Mouse (Mus musculus) retina, adult 2 months (tissue): ENCODE data around the gene Vps53.
A peak's percentile ranks its signal among the peaks of the same experiment; 100 is the strongest.

Source experiments
- DNase-seq: peaks from one replicate; pipeline ENCODE4 v3.0.0-alpha.2; 2012; ENCODE audit warnings: low read depth, low spot score

The Vps53 gene

DNA sequence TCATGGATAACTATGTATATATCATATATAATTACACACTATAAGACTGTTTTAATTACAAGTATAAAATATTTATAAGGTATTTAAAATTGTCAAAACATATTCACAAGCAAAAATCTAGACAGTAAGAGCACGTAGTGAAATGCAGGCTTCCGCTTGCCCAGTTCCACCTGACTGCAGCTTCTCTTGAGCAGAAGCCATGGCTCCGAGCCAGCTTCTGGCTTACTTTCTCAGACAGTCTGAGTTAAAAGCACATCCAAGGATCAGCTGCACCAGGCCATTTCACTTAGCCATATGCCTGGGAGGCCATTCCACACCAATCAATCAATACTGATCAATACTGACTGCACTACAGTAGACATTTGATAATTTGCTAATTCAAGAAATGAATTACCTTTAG, 10.5 kb downstream of the Vps53 start:
- DNase-seq = no peak

DNA sequence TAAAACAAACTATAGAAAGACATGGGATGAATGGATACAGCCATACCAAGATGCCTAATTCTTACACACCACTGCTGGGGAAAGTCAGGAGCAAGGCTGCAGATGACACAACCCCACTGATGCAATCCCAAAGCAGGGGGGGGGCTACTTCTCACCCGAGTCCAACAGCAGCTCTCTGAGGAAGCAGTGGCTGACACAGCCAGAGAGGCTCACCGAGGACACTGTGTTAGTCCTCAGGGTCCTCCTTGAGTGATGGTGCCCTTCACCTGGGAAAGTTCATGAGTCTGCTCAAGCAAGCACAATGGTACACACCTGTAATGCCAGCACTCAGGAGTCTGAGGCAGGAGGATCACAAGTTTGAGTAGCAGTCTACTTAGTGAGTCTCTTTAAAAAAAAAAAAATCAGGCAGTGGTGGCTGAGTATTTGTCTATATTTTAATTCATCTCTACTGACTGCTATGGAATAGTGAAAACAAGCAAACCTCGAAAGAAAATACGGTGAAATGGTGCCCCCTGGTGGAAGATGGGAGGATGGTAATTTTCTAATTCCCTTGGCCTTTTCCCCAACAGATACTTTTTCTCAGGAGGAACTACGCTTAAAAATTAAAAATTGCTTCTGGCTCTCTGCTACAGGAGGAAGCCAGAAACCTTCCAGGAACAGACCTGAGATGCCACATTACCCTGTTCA, 12.2 kb downstream of the Vps53 start:
- peak; percentile 56 for DNase-seq

DNA sequence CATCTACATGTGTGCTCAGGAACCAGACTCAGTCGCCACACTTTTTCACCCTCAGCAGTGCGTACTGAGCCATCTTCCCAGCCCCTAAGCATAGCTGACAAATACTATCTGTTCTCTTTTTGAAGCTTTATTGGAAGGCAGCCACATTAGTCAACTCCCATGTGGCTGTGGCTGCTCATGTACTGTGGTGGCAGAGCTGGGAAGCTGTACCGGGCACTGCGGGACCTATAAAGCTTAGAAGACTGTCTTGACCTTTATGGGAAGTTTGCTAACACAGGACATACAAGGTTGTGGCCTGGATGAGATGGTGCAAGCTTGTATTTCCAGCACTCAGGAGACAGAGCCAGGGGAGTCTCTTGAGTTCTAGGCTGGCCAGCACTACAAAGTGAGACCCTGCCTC, 12.8 kb downstream of the Vps53 start:
- DNase-seq = no peak

DNA sequence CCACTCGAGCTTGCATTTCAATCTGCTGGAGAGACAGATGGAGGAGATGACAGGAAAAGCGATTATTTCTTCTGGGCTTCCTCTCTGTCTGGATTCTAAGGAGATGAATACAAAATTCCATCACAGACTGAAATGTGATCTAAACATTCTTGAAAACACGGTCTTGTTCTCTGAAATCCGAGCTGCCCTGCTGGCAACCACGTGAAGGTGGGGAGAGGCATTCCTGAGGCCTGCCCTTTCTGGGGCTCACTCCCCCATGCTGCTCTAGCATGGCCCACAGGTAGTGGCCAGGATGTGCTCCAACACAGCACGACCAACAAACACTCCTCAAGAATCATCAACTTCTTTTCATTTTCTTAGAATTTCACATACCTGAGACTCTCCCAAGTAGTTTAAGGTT, 19.2 kb downstream of the Vps53 start:
- DNase-seq = no peak

DNA sequence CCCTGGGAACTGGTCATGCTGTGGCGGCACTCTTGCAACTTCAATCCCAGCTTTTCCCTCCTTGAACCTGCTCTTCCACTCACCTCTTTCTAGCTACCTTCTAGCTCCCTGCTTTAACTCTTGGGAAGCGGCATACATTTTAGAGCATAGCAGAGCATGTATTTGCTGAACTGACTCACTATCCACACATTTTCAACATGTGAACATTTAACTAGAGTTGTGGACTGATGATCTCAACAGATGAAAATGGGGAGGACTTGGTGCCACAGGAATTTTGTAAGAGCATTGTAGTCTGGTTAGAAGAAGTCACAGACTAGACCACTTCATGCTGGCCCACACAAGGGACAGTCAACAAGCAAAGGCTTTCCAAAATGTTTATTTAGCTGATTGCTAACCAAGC, 21.1 kb downstream of the Vps53 start:
- DNase-seq = no peak

DNA sequence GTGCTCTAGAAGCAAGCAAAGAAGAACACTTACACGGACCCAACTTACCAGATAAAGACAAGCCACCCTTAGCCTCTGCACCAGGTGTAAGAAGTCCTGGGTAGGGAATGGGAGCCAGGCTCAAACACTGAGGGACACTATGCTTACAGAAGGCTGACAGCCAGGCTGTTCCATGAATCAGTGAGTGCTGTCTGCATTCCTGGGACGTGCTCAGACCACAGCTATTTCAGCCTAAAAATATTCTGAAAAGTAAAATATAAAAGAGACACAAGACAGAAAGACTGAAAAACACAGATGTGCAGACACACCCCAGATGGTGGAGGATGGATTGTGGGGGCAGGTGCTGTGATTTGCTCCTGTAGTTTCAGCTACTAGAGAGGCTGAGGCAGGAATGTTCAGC, 24.6 kb downstream of the Vps53 start:
- no peak for DNase-seq

DNA sequence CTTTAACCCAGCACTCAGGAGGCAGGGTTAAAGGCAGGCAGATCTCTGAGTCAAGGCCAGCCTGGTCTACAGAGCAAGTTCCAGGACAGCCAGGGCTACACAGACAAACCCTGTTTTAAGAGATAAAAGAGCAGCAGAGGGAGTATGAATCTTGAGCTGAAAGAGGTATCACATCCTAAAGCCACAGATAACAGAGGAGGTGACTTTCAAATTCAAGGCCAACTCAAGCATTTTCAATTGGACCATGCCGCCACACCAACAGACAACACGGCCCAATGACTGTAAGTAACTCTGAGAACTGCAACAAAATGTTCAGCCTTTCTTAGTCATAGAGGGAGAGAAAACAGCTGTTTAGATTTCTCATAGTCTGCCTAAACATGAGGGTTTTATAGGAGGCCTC, 25.2 kb downstream of the Vps53 start:
- no peak for DNase-seq

DNA sequence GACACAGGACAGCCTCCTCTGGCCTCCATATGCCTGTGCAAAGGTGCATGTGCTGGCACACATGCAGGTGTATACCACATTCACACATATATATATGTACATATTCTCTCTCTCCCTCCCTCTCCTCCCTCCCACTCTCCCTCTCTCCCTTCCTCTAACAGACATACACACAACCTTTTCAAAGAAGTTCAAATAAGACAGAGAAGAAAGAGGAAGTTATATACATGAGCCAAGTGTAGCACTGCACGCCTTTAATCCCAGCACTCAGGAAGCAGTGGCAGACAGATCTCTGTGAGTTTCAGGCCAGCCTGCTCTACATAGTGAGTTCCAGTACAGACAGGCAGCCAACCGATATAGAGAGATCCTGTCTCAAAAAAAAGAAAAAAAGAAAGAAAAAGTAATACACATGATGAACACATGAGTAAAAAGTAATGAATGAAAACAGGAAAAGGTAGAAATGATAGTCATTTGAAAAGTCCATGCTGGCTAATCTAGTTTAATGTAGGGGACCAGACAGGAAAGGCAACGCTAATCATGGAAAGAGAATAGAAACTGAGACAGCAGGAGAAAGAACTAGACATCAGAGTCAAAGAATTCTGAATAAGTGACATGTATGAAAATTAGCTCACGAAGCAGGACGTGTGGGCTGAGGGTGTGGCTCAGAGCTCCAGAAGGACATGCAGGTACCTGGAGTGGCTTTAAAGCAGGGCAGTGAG, 26.1 kb downstream of the Vps53 start:
- no peak for DNase-seq

DNA sequence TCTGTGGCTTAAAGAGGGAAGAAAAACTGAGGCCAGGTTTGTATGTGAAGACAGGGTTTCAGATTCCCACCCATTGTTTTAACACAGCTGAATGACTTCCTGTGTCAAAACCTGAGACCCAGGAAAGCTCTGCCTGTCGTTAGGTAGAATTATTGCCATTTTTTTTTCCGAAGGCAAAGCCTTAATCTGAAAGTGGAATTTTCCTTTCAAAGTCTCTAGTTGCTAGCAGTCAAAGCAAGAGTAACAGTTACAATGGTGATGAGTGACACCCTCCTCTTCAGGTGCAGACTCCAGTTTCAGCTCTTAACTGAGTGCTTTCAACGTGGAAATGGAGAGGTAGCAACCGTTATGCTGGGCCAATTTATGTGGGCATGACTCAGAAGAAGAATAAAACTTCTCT, 28.5 kb downstream of the Vps53 start:
- no peak for DNase-seq

DNA sequence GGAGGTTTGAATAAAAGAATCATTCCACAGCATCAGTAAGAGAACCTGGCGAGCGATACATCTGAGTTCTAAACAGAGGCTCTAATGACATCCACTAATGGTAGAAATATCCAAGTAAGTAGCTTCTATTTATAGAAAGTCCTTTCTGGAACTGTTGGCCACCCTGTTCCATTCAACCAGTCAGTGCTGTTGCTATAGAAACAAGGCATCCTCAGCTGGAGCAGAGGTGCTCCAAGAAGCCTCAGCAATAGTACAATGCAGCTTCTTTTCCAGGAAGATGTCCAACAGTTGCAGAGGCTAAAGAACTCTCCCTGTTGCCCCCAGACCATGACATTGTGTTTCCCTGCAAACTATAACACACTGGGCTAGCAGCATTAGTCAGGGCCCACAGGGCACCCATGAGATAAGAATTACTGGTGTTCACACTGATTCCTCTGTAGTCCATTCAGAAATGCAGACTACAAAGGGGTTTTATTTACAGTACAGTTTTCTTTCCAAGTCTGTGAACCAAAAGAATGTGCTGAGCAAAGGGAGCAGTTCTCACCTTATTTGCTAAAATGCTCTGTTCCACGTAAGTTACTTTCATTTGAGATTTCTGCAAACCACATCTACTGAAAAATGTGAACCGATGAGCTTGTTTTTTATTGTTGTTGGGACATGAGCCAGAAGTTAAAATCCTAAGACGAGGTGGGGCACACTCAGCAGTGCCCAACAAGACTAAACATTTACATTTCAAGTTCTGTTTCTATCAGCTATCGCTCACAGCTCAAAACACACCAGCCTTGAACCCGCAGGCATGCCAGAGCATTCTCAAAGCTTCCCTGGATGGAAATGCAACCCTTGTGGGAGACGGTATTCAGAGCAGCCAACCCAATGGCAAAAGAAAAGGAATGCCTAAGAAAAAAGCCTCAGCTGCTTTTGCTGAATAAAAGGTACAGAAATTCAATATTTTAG, 31.1 kb downstream of the Vps53 start:
- DNase-seq = no peak

DNA sequence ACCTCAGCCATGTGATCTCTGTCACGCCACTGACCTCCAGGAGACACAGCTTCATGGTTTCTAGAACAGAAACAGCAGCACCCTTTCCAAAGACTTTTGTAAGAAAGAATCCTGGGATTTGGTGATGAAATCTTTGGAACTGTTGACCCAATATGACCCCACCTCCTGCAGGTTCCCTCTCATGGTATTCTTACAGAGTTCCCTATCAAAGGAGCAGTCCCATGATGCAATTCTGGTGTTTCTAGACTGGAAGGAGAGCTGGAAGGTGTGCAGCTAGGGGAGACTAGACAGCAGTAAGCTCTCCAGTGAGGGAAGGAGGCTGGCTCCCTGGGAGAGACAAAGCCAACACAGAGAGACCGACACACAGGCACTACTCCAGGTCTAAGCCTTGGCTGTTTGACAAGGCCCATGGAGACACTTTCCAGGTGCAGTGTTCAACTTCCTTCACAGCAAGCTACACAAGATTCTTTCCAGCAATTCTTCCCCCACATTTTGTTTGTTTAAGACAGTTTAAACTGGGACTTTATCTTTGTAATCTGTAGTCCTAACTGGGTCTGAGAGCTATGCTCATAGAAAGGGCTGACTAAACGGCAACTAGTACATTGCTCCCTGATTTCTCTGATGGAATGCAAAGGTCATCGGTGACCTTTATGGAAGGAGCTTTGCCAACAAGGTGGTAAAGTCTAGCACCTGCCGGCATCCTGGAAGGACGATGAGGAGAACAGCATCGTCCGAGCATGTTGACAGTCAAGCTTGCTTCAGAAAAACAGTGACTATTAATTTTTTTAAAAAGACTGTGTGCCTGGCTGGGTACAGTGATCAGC, 33.0 kb downstream of the Vps53 start:
- no peak for DNase-seq

DNA sequence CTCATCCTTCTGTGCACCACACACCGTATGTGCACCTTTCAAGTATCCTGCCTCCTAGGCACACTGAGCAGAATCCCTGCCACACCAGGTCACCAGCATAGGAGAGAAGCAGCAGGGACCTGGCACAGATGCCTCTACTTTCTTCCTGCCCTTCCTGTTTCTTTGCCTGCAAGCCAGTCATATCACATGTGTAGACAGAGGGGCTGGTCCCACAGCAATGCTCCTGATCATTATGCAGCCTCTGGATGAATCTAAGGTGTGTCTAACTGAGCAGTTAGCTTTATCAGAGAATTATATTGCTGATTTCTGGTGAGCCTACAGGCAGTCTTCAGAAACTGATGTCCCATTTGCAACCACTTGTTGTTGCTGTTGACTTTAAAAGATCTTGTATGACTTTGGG, 34.3 kb downstream of the Vps53 start:
- no peak for DNase-seq

DNA sequence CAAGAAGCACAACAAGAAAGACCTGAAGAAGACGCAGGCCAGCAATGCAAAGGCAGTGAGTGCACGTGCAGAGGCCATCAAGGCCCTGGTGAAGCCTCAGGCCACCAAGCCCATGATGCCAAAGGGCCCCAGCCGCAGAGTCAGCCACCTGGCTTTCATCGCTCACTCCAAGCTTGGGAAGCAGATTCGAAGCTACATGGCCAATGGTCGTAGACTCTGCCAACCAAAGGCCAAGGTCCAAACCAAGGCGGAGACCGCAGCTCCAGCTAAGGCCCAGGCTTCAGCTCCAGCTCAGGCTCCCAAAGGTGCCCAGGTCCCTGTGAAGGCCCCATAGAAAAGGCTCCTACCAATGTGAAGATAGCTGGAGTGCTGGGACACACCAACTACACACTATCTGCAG, 35.1 kb downstream of the Vps53 start:
- DNase-seq = no peak

DNA sequence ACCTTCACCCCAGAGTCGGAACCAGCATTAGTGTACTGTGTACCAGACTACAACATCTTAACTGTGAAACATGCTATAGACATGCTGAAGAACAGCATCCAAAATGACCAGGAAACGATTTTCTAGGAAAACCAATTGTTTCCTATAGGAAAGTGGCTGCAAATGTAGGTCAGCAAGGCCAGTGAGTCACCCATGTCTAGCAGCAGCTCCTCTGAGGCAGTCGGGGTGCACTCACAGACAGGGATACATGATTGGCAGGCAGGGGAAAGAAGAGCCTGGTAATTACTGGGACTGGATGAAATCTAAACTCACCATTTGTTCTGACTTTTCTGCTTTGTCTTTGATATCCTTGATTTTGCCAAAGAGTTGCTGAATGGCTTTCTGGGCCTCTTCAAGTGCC, 41.5 kb downstream of the Vps53 start:
- no peak for DNase-seq

DNA sequence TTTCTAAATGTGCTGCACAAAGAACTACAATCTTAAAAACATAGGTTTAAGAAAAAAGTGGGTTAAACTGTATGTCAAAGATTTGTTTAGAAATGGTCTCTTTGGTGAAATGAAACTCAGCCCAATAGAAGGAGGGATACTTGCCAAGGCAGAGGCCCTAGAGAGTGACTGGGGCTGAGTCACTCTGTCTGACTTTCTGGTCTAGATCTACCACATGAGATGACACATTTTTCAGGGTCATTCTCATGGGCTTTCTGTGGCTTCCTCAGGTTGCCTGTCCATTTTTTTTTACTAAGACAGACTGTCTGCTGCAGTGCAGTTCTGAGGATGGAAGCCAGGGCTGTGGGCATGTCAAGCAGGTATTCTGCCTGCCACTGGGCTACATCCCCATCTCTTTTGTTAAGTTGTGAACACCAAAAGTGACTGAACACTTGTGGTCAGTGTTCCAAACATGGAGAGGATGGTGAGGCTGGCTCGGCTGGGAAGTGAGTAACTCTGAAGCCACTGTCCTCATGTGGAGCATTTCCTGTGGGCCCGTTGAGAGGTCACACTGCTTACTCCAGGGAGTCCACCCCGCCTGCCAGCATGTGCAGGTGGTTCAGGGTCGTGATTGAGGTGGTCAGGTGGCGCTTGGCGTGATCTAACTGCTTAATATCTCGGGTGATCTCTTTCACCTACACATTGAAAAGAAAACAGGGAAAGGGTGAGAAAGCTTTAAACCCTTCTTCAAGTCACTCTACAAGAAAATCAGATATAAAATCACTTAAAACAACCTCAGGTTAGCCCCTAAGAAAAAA, 43.6 kb downstream of the Vps53 start:
- DNase-seq = no peak

DNA sequence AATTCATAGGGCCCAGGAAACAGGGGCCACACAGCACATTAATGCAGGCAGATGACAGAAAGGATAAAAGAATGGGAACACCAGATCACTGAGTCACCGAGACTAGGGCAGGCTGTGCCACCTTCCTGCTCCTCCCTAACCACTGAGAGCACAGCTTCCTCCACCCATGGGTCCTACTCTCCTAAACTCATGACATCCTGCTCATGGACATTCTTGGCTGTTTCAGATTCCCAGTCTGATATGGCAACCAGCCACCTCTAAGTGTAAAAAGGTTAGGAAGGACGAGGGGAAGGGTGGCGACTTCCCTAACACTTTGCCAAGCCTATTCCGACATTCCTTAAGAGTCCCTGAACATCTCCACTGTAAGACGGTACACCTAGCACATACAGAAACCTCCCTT, 48.6 kb downstream of the Vps53 start:
- no peak for DNase-seq

DNA sequence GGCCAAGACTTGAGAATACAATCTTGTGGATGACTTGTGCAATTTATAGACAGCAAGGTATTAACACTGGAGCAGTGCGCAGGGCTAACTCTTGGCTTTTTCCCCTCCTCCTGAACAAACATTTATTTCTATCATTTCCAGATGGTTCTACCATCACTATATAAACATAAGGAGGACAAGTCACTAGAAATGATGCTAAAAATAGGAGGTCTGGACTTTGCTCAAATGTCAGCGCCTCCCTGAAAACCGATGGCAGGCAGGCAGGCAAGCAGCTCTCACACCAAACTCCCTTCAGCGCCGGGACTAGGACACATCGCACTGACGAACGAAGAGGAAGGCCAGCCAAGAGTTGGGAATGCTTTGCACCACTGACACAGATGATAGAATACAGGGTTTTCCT, 54.1 kb downstream of the Vps53 start:
- DNase-seq = no peak

DNA sequence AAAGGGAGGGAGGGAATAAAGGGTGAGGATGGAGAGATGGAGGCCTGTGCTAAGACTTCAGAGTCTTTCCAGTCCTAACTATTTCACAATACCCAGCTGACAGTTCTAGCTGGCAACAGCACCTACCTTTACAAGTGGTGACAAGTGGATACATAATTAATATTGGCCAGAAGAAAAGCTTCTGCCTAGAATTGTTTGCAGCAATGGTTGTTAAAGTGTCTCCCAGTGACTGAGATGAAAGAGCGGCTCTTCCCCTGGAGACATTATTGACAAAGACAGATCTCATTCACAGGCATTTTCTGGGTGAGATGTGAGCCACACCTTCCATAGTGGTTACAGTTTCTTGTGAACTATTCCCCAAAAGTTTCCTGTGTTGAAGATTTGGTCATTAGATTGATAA, 55.9 kb downstream of the Vps53 start:
- no peak for DNase-seq

DNA sequence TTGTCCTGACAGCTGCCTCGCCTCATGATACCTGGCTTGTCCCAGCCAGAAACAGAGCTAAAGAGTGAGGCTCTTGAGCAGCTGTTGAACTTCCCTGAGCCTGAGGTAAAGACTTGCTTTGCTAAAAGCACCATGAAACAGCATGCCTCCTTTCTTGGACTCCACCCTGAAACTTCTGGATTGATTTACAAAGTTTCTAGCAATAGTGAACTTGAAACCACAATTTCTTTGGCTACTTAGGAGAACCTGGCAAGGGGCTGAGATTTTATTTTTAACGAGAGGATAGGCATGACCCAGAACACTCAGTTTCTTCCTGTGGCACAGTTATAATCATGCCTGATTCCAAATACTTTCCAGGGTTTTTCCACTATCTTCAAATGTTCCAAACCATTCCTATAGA, 56.9 kb downstream of the Vps53 start:
- no peak for DNase-seq

DNA sequence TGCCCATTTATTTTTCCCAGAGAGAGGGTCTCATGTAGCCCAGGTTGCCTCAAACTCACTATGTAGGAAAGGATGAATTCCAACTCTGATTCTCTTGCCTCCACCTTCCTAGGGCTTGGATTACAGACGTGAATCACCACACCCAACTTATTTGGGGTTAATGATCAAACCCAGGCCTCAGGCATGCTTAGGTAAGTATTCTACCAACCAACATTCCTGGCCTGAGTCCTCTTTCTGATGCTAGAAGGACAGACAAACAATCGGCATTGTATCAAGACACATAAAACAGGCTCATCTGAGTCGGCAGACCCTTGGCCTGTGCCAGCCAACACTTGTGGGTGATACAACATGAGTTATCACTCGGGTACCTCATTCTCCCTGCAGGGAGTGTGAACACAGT, 58.4 kb downstream of the Vps53 start:
- DNase-seq = no peak

DNA sequence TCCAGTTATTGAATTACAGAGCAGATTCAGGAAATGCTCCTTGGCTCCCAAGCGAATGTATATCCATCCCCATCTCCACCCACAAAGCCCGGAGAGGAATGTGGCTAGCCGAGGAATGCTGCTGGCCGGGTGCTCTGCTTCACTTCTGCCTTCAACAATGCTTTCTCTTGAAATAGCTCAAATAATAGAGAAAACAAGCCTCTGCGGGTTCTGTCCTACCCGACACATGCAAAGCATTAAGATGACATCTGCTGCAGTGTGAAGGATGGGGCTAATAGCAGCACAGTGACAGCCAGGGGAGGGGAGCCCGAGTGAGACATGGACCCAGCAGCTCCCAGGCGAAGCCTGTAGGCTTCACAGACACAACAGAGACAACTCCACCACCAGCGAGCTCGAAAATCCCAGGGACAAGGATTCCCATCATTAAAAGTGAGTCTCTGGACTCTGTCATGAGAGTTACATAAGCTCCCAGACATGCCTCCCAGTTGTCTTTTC, 59.0 kb downstream of the Vps53 start:
- no peak for DNase-seq
